11 mouse cellular contexts compared by ENCODE assay signal in genomic region chr13:70794074-70794572, GRCm38 (mm10). TPM values are rescaled to one million over a fixed set of nuclear protein-coding genes. Genes with fewer than 3 reads are reported as not detected.
A peak's percentile ranks its signal among the peaks of the same experiment; 100 is the strongest.
DNase-seq lines count a peak whose midpoint lies in the region; ATAC-seq lines count a peak whose summit lies in the region.
"Had no signal": no experiment of that assay in that cellular context is flagged by ENCODE, and none has a peak within 500 bp of the region (broad histone marks: within the 10 kb centered on the region; RNA-seq: fewer than 3 reads in every experiment).

No protein-coding gene starts in this region.

- no peak overlapping the region for H3K27ac ChIP-seq in forebrain, embryonic 10.5 days
- H3K27ac ChIP-seq in forebrain, embryonic 14.5 days (ENCODE audit: low read depth, low read length), result no peak overlapping the region
- no peak overlapping the region for H3K27ac ChIP-seq in neural tube, embryonic 15.5 days (replicated peaks)
- H3K27ac ChIP-seq in liver, embryonic 11.5 days (ENCODE audit: low read depth, low read length), result no peak overlapping the region
- H3K27ac ChIP-seq: hindbrain, embryonic 14.5 days; limb, embryonic 13.5 days had no signal

- 56% methylated on average over 8 of the region's 8 CpGs for WGBS in forebrain, embryonic 10.5 days
- WGBS in forebrain, embryonic 14.5 days, result 49% methylated on average over 8 of the region's 8 CpGs
- WGBS in neural tube, embryonic 15.5 days, result 54% methylated on average over 8 of the region's 8 CpGs
- WGBS in liver, embryonic 11.5 days, result 65% methylated on average over 8 of the region's 8 CpGs

- peak; percentile 26 for DNase-seq in forebrain, embryonic 10.5 days (ENCODE audit: extremely low spot score, low spot score)
- DNase-seq in forebrain, embryonic 14.5 days (ENCODE audit: low spot score), result no peak
- DNase-seq in right cerebral cortex, postnatal 25 days, result peak; percentile 24
- DNase-seq in right cerebral cortex, postnatal 14 days, result no peak
- DNase-seq in kidney, postnatal 25 days, result peak; percentile 24 to 60
- peak; percentile 63 for DNase-seq in telencephalon, adult 2 months (ENCODE audit: low read depth, low spot score)
- DNase-seq in liver, embryonic 11.5 days (ENCODE audit: low spot score), result no peak

- peaks cover 13% of the 10 kb centered on the region for H3K4me1 ChIP-seq in forebrain, embryonic 10.5 days
- no peaks in the 10 kb centered on the region for H3K4me1 ChIP-seq in forebrain, embryonic 14.5 days (ENCODE audit: control insufficient read depth, insufficient read depth, low read length)
- H3K4me1 ChIP-seq in neural tube, embryonic 15.5 days, result no peaks in the 10 kb centered on the region
- H3K4me1 ChIP-seq in liver, embryonic 11.5 days (replicated peaks; ENCODE audit: control insufficient read depth, insufficient read depth, low read length), result no peaks in the 10 kb centered on the region
- H3K4me1 ChIP-seq: megakaryocyte, embryonic 14.5 days had no signal

- no peaks in the 10 kb centered on the region for H3K36me3 ChIP-seq in forebrain, embryonic 10.5 days (replicated peaks)
- no peaks in the 10 kb centered on the region for H3K36me3 ChIP-seq in forebrain, embryonic 14.5 days (ENCODE audit: control insufficient read depth, insufficient read depth, low read length)
- no peaks in the 10 kb centered on the region for H3K36me3 ChIP-seq in neural tube, embryonic 15.5 days
- no peaks in the 10 kb centered on the region for H3K36me3 ChIP-seq in liver, embryonic 11.5 days (ENCODE audit: control insufficient read depth, insufficient read depth, low read length)
- H3K36me3 ChIP-seq: limb, embryonic 13.5 days had no signal

- H3K27me3 ChIP-seq in forebrain, embryonic 10.5 days (ENCODE audit: poor library complexity, severe bottlenecking), result no peaks in the 10 kb centered on the region
- no peaks in the 10 kb centered on the region for H3K27me3 ChIP-seq in forebrain, embryonic 14.5 days (replicated peaks; ENCODE audit: control insufficient read depth, insufficient read depth, low read length)
- H3K27me3 ChIP-seq in neural tube, embryonic 15.5 days (replicated peaks), result no peaks in the 10 kb centered on the region
- no peaks in the 10 kb centered on the region for H3K27me3 ChIP-seq in liver, embryonic 11.5 days (replicated peaks; ENCODE audit: control insufficient read depth, insufficient read depth, low read length)
- H3K27me3 ChIP-seq: limb, embryonic 13.5 days; megakaryocyte, embryonic 14.5 days had no signal

- H3K9ac ChIP-seq in forebrain, embryonic 14.5 days (ENCODE audit: low read length), result no peak overlapping the region
- no peak overlapping the region for H3K9ac ChIP-seq in neural tube, embryonic 15.5 days (replicated peaks)
- H3K9ac ChIP-seq in liver, embryonic 11.5 days (ENCODE audit: low read depth, low read length), result no peak overlapping the region
- H3K9ac ChIP-seq: hindbrain, embryonic 14.5 days; limb, embryonic 13.5 days had no signal

- no peak overlapping the region for H3K4me3 ChIP-seq in forebrain, embryonic 10.5 days
- H3K4me3 ChIP-seq in forebrain, embryonic 14.5 days (ENCODE audit: low read depth, low read length), result no peak overlapping the region
- H3K4me3 ChIP-seq in neural tube, embryonic 15.5 days (replicated peaks), result no peak overlapping the region
- H3K4me3 ChIP-seq in liver, embryonic 11.5 days (ENCODE audit: low read depth, low read length), result no peak overlapping the region
- H3K4me3 ChIP-seq: limb, embryonic 13.5 days; megakaryocyte, embryonic 14.5 days had no signal

- ATAC-seq in forebrain, embryonic 14.5 days, result no peak
- ATAC-seq in neural tube, embryonic 15.5 days (ENCODE audit: low FRiP score), result no peak
- ATAC-seq in liver, embryonic 11.5 days (replicated peaks; ENCODE audit: low FRiP score), result no peak

- H3K4me2 ChIP-seq in forebrain, embryonic 14.5 days (ENCODE audit: low read length), result no peak overlapping the region
- no peak overlapping the region for H3K4me2 ChIP-seq in neural tube, embryonic 15.5 days
- H3K4me2 ChIP-seq in liver, embryonic 11.5 days, result no peak overlapping the region
- H3K4me2 ChIP-seq: hindbrain, embryonic 14.5 days; limb, embryonic 13.5 days had no signal

- no peaks in the 10 kb centered on the region for H3K9me3 ChIP-seq in forebrain, embryonic 10.5 days
- H3K9me3 ChIP-seq in forebrain, embryonic 14.5 days (replicated peaks; ENCODE audit: control insufficient read depth, low read length), result no peaks in the 10 kb centered on the region
- H3K9me3 ChIP-seq in neural tube, embryonic 15.5 days (replicated peaks), result no peaks in the 10 kb centered on the region
- H3K9me3 ChIP-seq in liver, embryonic 11.5 days (ENCODE audit: control insufficient read depth, low read length), result no peaks in the 10 kb centered on the region
- H3K9me3 ChIP-seq: limb, embryonic 13.5 days had no signal

RNA-seq across cellular contexts. Expression of gene Adamts16, which starts 47.5 kb away (rescaled TPM):
- polyA plus RNA-seq in forebrain, embryonic 10.5 days (2016; fragmentation: Nextera tagmentation; extraction: Ambion mirVana), result 0.11 and 0.17 TPM in 2 replicates
- polyA plus RNA-seq in forebrain, embryonic 14.5 days (2014; fragmentation: Nextera tagmentation; extraction: Ambion mirVana), result 0.39 and 0.68 TPM in 2 replicates
- 6.3 and 7.0 TPM in 2 replicates for polyA plus RNA-seq in neural tube, embryonic 15.5 days (2015; fragmentation: Nextera tagmentation; extraction: Ambion mirVana)
- polyA plus RNA-seq in liver, embryonic 11.5 days (2014; fragmentation: Nextera tagmentation; extraction: Ambion mirVana), result 0.14 and 0.19 TPM in 2 replicates

Comparison
In these comparisons a context has a peak if more than half of its experiments do, and no peak if none do; other contexts are left out.
1. DNase-seq: peak in forebrain, embryonic 10.5 days (single experiment), right cerebral cortex, postnatal 25 days (single experiment), kidney, postnatal 25 days (2 of 2) and telencephalon, adult 2 months (single experiment); none in forebrain, embryonic 14.5 days (single experiment), right cerebral cortex, postnatal 14 days (single experiment) and liver, embryonic 11.5 days (single experiment).